Mouse (Mus musculus): ENCODE results near the gene Gng10. TPM values are rescaled to one million over a fixed set of nuclear protein-coding genes. Genes with fewer than 3 reads are reported as not detected.

Gene Gng10
- polyA plus RNA-seq, 1 experiment from 2014 or later: 40.9 TPM

- H3K9me3 ChIP-seq (replicated peaks; ENCODE audit: control insufficient read depth, low read length): no peaks in the 10 kb centered on the region
- H3K4me3 ChIP-seq (ENCODE audit: low read length): no peak overlapping the region
- no peak overlapping the region for H3K27ac ChIP-seq (ENCODE audit: low read length)
- no peaks in the 10 kb centered on the region for H3K36me3 ChIP-seq (ENCODE audit: control insufficient read depth, insufficient read depth)
- H3K9ac ChIP-seq (ENCODE audit: low read length): no peak overlapping the region
- no peak overlapping the region for H3K4me2 ChIP-seq (ENCODE audit: low read depth, low read length)
- H3K4me1 ChIP-seq (ENCODE audit: control insufficient read depth, insufficient read depth, low read length): peaks cover 31% of the 10 kb centered on the region
- no peak for ATAC-seq (replicated peaks; ENCODE audit: extremely low read depth, insufficient read depth, low FRiP score)
- H3K27me3 ChIP-seq (ENCODE audit: control insufficient read depth, insufficient read depth, low read length): no peaks in the 10 kb centered on the region
- WGBS: 83% methylated on average over 7 of the region's 7 CpGs
These were observed 25.7 kb upstream of the Gng10 start for GRCm38 (mm10) chr4:59009186-59009585.

- Histone ChIP-seq H3K4me3 (ENCODE audit: low read length) (no peak overlapping the region), H3K9ac (ENCODE audit: low read length) (no peak overlapping the region), H3K27ac (ENCODE audit: low read length) (no peak overlapping the region), H3K4me2 (ENCODE audit: low read depth, low read length) (no peak overlapping the region), H3K9me3 (replicated peaks; ENCODE audit: control insufficient read depth, low read length) (no peaks in the 10 kb centered on the region), H3K27me3 (ENCODE audit: control insufficient read depth, insufficient read depth, low read length) (no peaks in the 10 kb centered on the region), H3K4me1 (ENCODE audit: control insufficient read depth, insufficient read depth, low read length) (peaks cover 27% of the 10 kb centered on the region), H3K36me3 (ENCODE audit: control insufficient read depth, insufficient read depth) (no peaks in the 10 kb centered on the region)
- no peak for ATAC-seq (replicated peaks; ENCODE audit: extremely low read depth, insufficient read depth, low FRiP score)
- WGBS: 74% methylated on average over 4 of the region's 4 CpGs
These were observed 25.2 kb upstream of the Gng10 start for GRCm38 (mm10) chr4:59009696-59010095.

GRCm38 (mm10) chr4:59011446-59011845 is 23.4 kb upstream of the Gng10 start:
- Histone ChIP-seq H3K4me1 (ENCODE audit: control insufficient read depth, insufficient read depth, low read length) (peaks cover 14% of the 10 kb centered on the region), H3K36me3 (ENCODE audit: control insufficient read depth, insufficient read depth) (no peaks in the 10 kb centered on the region), H3K27me3 (ENCODE audit: control insufficient read depth, insufficient read depth, low read length) (no peaks in the 10 kb centered on the region), H3K4me2 (ENCODE audit: low read depth, low read length) (no peak overlapping the region), H3K9me3 (replicated peaks; ENCODE audit: control insufficient read depth, low read length) (no peaks in the 10 kb centered on the region), H3K4me3 (ENCODE audit: low read length) (no peak overlapping the region), H3K27ac (ENCODE audit: low read length) (no peak overlapping the region), H3K9ac (ENCODE audit: low read length) (no peak overlapping the region)
- WGBS: 35% methylated on average over 3 of the region's 3 CpGs
- ATAC-seq (replicated peaks; ENCODE audit: extremely low read depth, insufficient read depth, low FRiP score): no peak

GRCm38 (mm10) chr4:59015181-59015580 is 19.7 kb upstream of the Gng10 start:
- H3K27ac ChIP-seq (ENCODE audit: low read length): no peak overlapping the region
- peaks cover 18% of the 10 kb centered on the region for H3K36me3 ChIP-seq (ENCODE audit: control insufficient read depth, insufficient read depth)
- no peak overlapping the region for H3K9ac ChIP-seq (ENCODE audit: low read length)
- 87% methylated on average over 3 of the region's 3 CpGs for WGBS
- ATAC-seq (replicated peaks; ENCODE audit: extremely low read depth, insufficient read depth, low FRiP score): no peak
- no peaks in the 10 kb centered on the region for H3K27me3 ChIP-seq (ENCODE audit: control insufficient read depth, insufficient read depth, low read length)
- H3K4me1 ChIP-seq (ENCODE audit: control insufficient read depth, insufficient read depth, low read length): peaks cover 10% of the 10 kb centered on the region
- H3K4me2 ChIP-seq (ENCODE audit: low read depth, low read length): no peak overlapping the region
- no peaks in the 10 kb centered on the region for H3K9me3 ChIP-seq (replicated peaks; ENCODE audit: control insufficient read depth, low read length)
- no peak overlapping the region for H3K4me3 ChIP-seq (ENCODE audit: low read length)

GRCm38 (mm10) chr4:59016922-59017321 is 18.0 kb upstream of the Gng10 start:
- H3K4me3 ChIP-seq (ENCODE audit: low read length): no peak overlapping the region
- no peak for ATAC-seq (replicated peaks; ENCODE audit: extremely low read depth, insufficient read depth, low FRiP score)
- WGBS: 84% methylated on average over 2 of the region's 2 CpGs
- H3K27ac ChIP-seq (ENCODE audit: low read length): no peak overlapping the region
- H3K4me2 ChIP-seq (ENCODE audit: low read depth, low read length): no peak overlapping the region
- H3K9me3 ChIP-seq (replicated peaks; ENCODE audit: control insufficient read depth, low read length): no peaks in the 10 kb centered on the region
- no peaks in the 10 kb centered on the region for H3K27me3 ChIP-seq (ENCODE audit: control insufficient read depth, insufficient read depth, low read length)
- peaks cover 21% of the 10 kb centered on the region for H3K36me3 ChIP-seq (ENCODE audit: control insufficient read depth, insufficient read depth)
- H3K9ac ChIP-seq (ENCODE audit: low read length): no peak overlapping the region
- peaks cover 3% of the 10 kb centered on the region; the same call in 1 of the 2 replicates for H3K4me1 ChIP-seq (ENCODE audit: control insufficient read depth, insufficient read depth, low read length)

- 77% methylated on average over 10 of the region's 10 CpGs for WGBS
- H3K4me3 ChIP-seq (ENCODE audit: low read length): peak overlapping the region; percentile 79
- peak overlapping the region; percentile 74 for H3K4me2 ChIP-seq (ENCODE audit: low read depth, low read length)
- H3K4me1 ChIP-seq (ENCODE audit: control insufficient read depth, insufficient read depth, low read length): 0 out of 2 replicates have a peak, but pooled peaks cover 2% of the 10 kb centered on the region
- no peaks in the 10 kb centered on the region for H3K36me3 ChIP-seq (ENCODE audit: control insufficient read depth, insufficient read depth)
- no peak for ATAC-seq (replicated peaks; ENCODE audit: extremely low read depth, insufficient read depth, low FRiP score)
- H3K9me3 ChIP-seq (replicated peaks; ENCODE audit: control insufficient read depth, low read length): peaks cover 1% of the 10 kb centered on the region; the same call in 1 of the 2 replicates
- peak overlapping the region; percentile 83 for H3K9ac ChIP-seq (ENCODE audit: low read length)
- H3K27me3 ChIP-seq (ENCODE audit: control insufficient read depth, insufficient read depth, low read length): no peaks in the 10 kb centered on the region
- no peak overlapping the region for H3K27ac ChIP-seq (ENCODE audit: low read length)
These were observed 467 bp upstream of the Gng10 start for GRCm38 (mm10) chr4:59034325-59034917.

GRCm38 (mm10) chr4:59035786-59036350 is 980 bp downstream of the Gng10 start:
- no peaks in the 10 kb centered on the region for H3K27me3 ChIP-seq (ENCODE audit: control insufficient read depth, insufficient read depth, low read length)
- H3K4me2 ChIP-seq (ENCODE audit: low read depth, low read length): peak overlapping the region; percentile 74
- H3K4me3 ChIP-seq (ENCODE audit: low read length): peak overlapping the region; percentile 79
- H3K36me3 ChIP-seq (ENCODE audit: control insufficient read depth, insufficient read depth): no peaks in the 10 kb centered on the region
- no peaks in the 10 kb centered on the region for H3K9me3 ChIP-seq (replicated peaks; ENCODE audit: control insufficient read depth, low read length)
- H3K4me1 ChIP-seq (ENCODE audit: control insufficient read depth, insufficient read depth, low read length): 0 out of 2 replicates have a peak, but pooled peaks cover 2% of the 10 kb centered on the region
- no peak for ATAC-seq (replicated peaks; ENCODE audit: extremely low read depth, insufficient read depth, low FRiP score)
- peak overlapping the region; percentile 83; the same call in 1 of the 2 replicates for H3K9ac ChIP-seq (ENCODE audit: low read length)
- H3K27ac ChIP-seq (ENCODE audit: low read length): no peak overlapping the region
- 70% methylated on average over 18 of the region's 18 CpGs for WGBS

- 0 out of 2 replicates have a peak, but pooled peaks cover 2% of the 10 kb centered on the region for H3K4me1 ChIP-seq (ENCODE audit: control insufficient read depth, insufficient read depth, low read length)
- H3K4me2 ChIP-seq (ENCODE audit: low read depth, low read length): no peak overlapping the region
- no peaks in the 10 kb centered on the region for H3K9me3 ChIP-seq (replicated peaks; ENCODE audit: control insufficient read depth, low read length)
- H3K27me3 ChIP-seq (ENCODE audit: control insufficient read depth, insufficient read depth, low read length): no peaks in the 10 kb centered on the region
- H3K4me3 ChIP-seq (ENCODE audit: low read length): no peak overlapping the region
- no peaks in the 10 kb centered on the region for H3K36me3 ChIP-seq (ENCODE audit: control insufficient read depth, insufficient read depth)
- no peak overlapping the region for H3K27ac ChIP-seq (ENCODE audit: low read length)
- ATAC-seq (replicated peaks; ENCODE audit: extremely low read depth, insufficient read depth, low FRiP score): no peak
- no peak overlapping the region for H3K9ac ChIP-seq (ENCODE audit: low read length)
- 41% methylated on average over 13 of the region's 13 CpGs for WGBS
These were observed 1.7 kb downstream of the Gng10 start for GRCm38 (mm10) chr4:59036490-59037127.

- no peak overlapping the region for H3K9ac ChIP-seq (ENCODE audit: low read length)
- no peaks in the 10 kb centered on the region for H3K27me3 ChIP-seq (ENCODE audit: control insufficient read depth, insufficient read depth, low read length)
- no peak overlapping the region for H3K4me3 ChIP-seq (ENCODE audit: low read length)
- no peak for ATAC-seq (replicated peaks; ENCODE audit: extremely low read depth, insufficient read depth, low FRiP score)
- H3K4me1 ChIP-seq (ENCODE audit: control insufficient read depth, insufficient read depth, low read length): 0 out of 2 replicates have a peak, but pooled peaks cover 2% of the 10 kb centered on the region
- no peak overlapping the region for H3K27ac ChIP-seq (ENCODE audit: low read length)
- 74% methylated on average over 3 of the region's 3 CpGs for WGBS
- no peaks in the 10 kb centered on the region for H3K9me3 ChIP-seq (replicated peaks; ENCODE audit: control insufficient read depth, low read length)
- H3K4me2 ChIP-seq (ENCODE audit: low read depth, low read length): no peak overlapping the region
- H3K36me3 ChIP-seq (ENCODE audit: control insufficient read depth, insufficient read depth): no peaks in the 10 kb centered on the region
These were observed 2.6 kb downstream of the Gng10 start for GRCm38 (mm10) chr4:59037525-59037924.
